ENCODE assay signal across 9 mouse cellular contexts in the genomic region with DNA sequence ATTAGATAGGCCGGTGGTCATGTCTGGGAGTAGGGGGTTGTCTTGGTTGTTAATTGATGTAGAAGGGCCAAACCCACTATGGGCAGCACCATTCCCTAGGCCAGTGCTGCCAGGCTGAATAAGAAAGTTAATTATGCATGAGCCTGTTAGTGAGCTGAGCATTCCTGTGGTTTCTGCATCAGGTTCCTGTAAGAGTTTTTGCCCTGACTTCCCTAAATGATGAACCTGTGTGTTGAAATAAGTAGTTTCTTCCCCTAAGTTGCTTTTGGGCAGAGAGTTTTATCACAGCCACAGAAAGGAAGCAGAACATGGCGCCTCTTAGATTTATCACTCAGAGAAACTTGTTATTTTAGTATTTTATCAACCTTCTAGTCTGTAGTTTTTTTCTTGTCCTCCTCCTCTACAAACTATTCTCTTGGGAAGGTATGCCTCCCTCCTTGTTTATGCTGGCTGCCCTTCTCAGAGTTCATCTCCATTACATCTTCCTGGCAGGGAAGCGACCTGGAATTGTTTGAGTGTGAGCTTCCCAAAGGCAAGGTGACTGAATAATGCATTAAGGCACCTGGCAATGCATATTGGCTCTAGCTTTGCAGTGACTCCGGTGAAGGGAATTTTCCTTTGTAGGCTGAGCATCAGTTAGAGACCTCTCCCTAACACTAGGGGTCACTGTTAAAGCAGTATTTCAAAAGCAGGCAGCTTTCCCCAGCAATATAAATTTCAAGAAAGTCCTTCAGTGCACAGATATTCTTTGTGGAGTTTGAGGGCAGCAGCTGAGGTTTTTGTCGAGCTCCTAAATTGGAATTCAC. TPM values are rescaled to one million over a fixed set of nuclear protein-coding genes. Genes with fewer than 3 reads are reported as not detected.
A peak's percentile ranks its signal among the peaks of the same experiment; 100 is the strongest.
DNase-seq lines count a peak whose midpoint lies in the region; ATAC-seq and TF ChIP-seq lines count a peak whose summit lies in the region.
"Had no signal": no experiment of that assay in that cellular context is flagged by ENCODE, and none has a peak within 500 bp of the region (broad histone marks: within the 10 kb centered on the region; RNA-seq: fewer than 3 reads in every experiment).

No protein-coding gene starts in this region.

- no peak overlapping the region for H3K4me2 ChIP-seq in midbrain, postnatal 0 days (ENCODE audit: low read depth, low read length, poor library complexity, severe bottlenecking)

- no peak overlapping the region for H3K9ac ChIP-seq in midbrain, postnatal 0 days (replicated peaks; ENCODE audit: low read length, poor library complexity, severe bottlenecking)

- intact Hi-C loops in gastrocnemius, adult 2 months (cut with DNase I): loop anchor here (1.0 to 10.0 kb wide), 3 partner anchors 77 to 290 kb away; no protein-coding TSS in a partner anchor

- WGBS in cerebellum, adult 2 months: 25% methylated on average over 5 of the region's 5 CpGs
- 33% methylated on average over 5 of the region's 5 CpGs for WGBS in midbrain, postnatal 0 days

- peak; percentile 67 for ATAC-seq in inflammation-experienced regulatory T-cells, adult 6 months
- ATAC-seq in midbrain, postnatal 0 days (ENCODE audit: low FRiP score): no peak

- peak; percentile 82 for TF ChIP-seq CTCF in gastrocnemius, adult 2 months (IDR thresholded peaks at IDR 0.05)
- TF ChIP-seq CTCF in cerebellum, adult 2 months (IDR thresholded peaks at IDR 0.05; ENCODE audit: borderline replicate concordance, insufficient read depth, low read depth, low read length): peak; percentile 38; the same call in 1 of the 2 replicates
- TF ChIP-seq CTCF in midbrain, postnatal 0 days (IDR thresholded peaks at IDR 0.05): peak; percentile 88

- H3K36me3 ChIP-seq in midbrain, postnatal 0 days (ENCODE audit: insufficient read depth, low read length): no peaks in the 10 kb centered on the region

- no peaks in the 10 kb centered on the region for H3K4me1 ChIP-seq in cerebellum, adult 2 months (ENCODE audit: control insufficient read depth, insufficient read depth, low read length)
- H3K4me1 ChIP-seq in midbrain, postnatal 0 days (ENCODE audit: insufficient read depth, low read length): peaks cover 4% of the 10 kb centered on the region; the same call in 1 of the 2 replicates

- H3K27me3 ChIP-seq in cerebellum, adult 2 months (ENCODE audit: control insufficient read depth, insufficient read depth, low read length): no peaks in the 10 kb centered on the region
- no peaks in the 10 kb centered on the region for H3K27me3 ChIP-seq in midbrain, postnatal 0 days (ENCODE audit: insufficient read depth, low read length)

- H3K27ac ChIP-seq in gastrocnemius, adult 2 months: no peak overlapping the region
- no peak overlapping the region for H3K27ac ChIP-seq in cerebellum, adult 2 months (ENCODE audit: insufficient read depth, low read length)
- H3K27ac ChIP-seq in midbrain, postnatal 0 days (ENCODE audit: low read depth, low read length): no peak overlapping the region

- no peaks in the 10 kb centered on the region for H3K9me3 ChIP-seq in midbrain, postnatal 0 days (ENCODE audit: low read length)

- no peak overlapping the region for H3K4me3 ChIP-seq in gastrocnemius, adult 2 months
- no peak overlapping the region for H3K4me3 ChIP-seq in cerebellum, adult 2 months (replicated peaks; ENCODE audit: insufficient read depth, low read depth, low read length)
- H3K4me3 ChIP-seq in midbrain, postnatal 0 days (ENCODE audit: low read depth, low read length): no peak overlapping the region

- no peak for DNase-seq in gastrocnemius, adult 2 months
- no peak for DNase-seq in gastrocnemius, postnatal 4 days (ENCODE audit: low spot score in 2 of 2)
- peak; percentile 45 for DNase-seq in right cerebral cortex, adult 18-20 months
- DNase-seq in right cerebral cortex, postnatal 25 days: no peak
- DNase-seq in cerebellum, adult 2 months: peak in 1 of 2 experiments; percentile 17
- DNase-seq in midbrain, postnatal 0 days (ENCODE audit: low spot score): peak; percentile 84
- no peak for DNase-seq in ovary, postnatal 10 days (ENCODE audit: low spot score)

- no peak for TF ChIP-seq POLR2A in cerebellum, adult 2 months (IDR thresholded peaks at IDR 0.05; ENCODE audit: borderline replicate concordance, insufficient read depth, low read length)

RNA-seq across cellular contexts. Expression of a gene that starts 21.9 kb away (rescaled TPM):
- total RNA-seq in gastrocnemius, adult 2 months (2021): 10 to 100 TPM in 1 of 2 experiments, 1 to 10 TPM in 1; 6.0 to 18.3 TPM
- total RNA-seq in gastrocnemius, postnatal 4 days (2021): 10 to 100 TPM; 15.5 to 19.9 TPM
- polyA plus RNA-seq in cerebellum, adult 2 months (2012; rRNA removed): 0.06 and 0.11 TPM in 2 replicates
- polyA plus RNA-seq in inflammation-experienced regulatory T-cells, adult 6 months (2017; shearing (Covaris generic)): not detected
- not detected in 2 replicates for total RNA-seq in midbrain, postnatal 0 days (2014; rRNA removed)
- not detected in 2 replicates for polyA plus RNA-seq in midbrain, postnatal 0 days (2015; fragmentation: Nextera tagmentation; extraction: Ambion mirVana)
- polyA plus RNA-seq: limb, embryonic 11.5 days had no signal

RNA-seq across cellular contexts. Expression of a gene that starts 32.8 kb away (rescaled TPM):
- 10 to 100 TPM in 1 of 2 experiments, 1 to 10 TPM in 1; 9.2 to 11.2 TPM for total RNA-seq in gastrocnemius, adult 2 months (2021)
- 10 to 100 TPM; 32.3 to 40.5 TPM for total RNA-seq in gastrocnemius, postnatal 4 days (2021)
- 16.6 and 17.1 TPM in 2 replicates for polyA plus RNA-seq in cerebellum, adult 2 months (2012; rRNA removed)
- polyA plus RNA-seq in inflammation-experienced regulatory T-cells, adult 6 months (2017; shearing (Covaris generic)): 10 to 100 TPM; 39.9 to 47.8 (median 42.4) TPM
- total RNA-seq in midbrain, postnatal 0 days (2014; rRNA removed): 20.2 and 25.4 TPM in 2 replicates
- polyA plus RNA-seq in midbrain, postnatal 0 days (2015; fragmentation: Nextera tagmentation; extraction: Ambion mirVana): 20.7 and 21.2 TPM in 2 replicates

RNA-seq across cellular contexts. Expression of a gene that starts 50.7 kb away (rescaled TPM):
- under 1 TPM; 0.73 to 0.74 TPM for total RNA-seq in gastrocnemius, adult 2 months (2021)
- total RNA-seq in gastrocnemius, postnatal 4 days (2021): 1 to 10 TPM; 2.0 TPM
- 0.46 and 0.62 TPM in 2 replicates for polyA plus RNA-seq in cerebellum, adult 2 months (2012; rRNA removed)
- polyA plus RNA-seq in inflammation-experienced regulatory T-cells, adult 6 months (2017; shearing (Covaris generic)): 100 to 1,000 TPM; 108 to 140 (median 136) TPM
- total RNA-seq in midbrain, postnatal 0 days (2014; rRNA removed): 0.42 TPM in 1 of 2 replicates, not detected in the other
- polyA plus RNA-seq in midbrain, postnatal 0 days (2015; fragmentation: Nextera tagmentation; extraction: Ambion mirVana): 0.86 and 2.0 TPM in 2 replicates

Comparison
In these comparisons a context has a peak if more than half of its experiments do, and no peak if none do; other contexts are left out.
1. DNase-seq: peak in right cerebral cortex, adult 18-20 months (single experiment) and midbrain, postnatal 0 days (single experiment); none in gastrocnemius, adult 2 months (single experiment), gastrocnemius, postnatal 4 days (0 of 2), right cerebral cortex, postnatal 25 days (single experiment) and ovary, postnatal 10 days (single experiment).
2. CTCF ChIP-seq: peak in every context shown above with its lines; median percentile 88 in midbrain, postnatal 0 days; 82 in gastrocnemius, adult 2 months; 38 in cerebellum, adult 2 months.